Mouse (Mus musculus) testis, adult 2 months (tissue): ENCODE data around the gene Snd1.

ENCODE experiments used
- CTCF ChIP-seq: fragments of 200-500 bp; IDR thresholded peaks from 2 replicates; pipeline ENCODE4 v1.5.1; 2012; ENCODE audit warnings: low read depth, mild to moderate bottlenecking, inconsistent platforms, low read length, moderate library complexity; ENCODE audit not compliant: control insufficient read depth, insufficient read depth, insufficient replicate concordance
- POLR2A ChIP-seq: fragments of 200-500 bp; IDR thresholded peaks from 2 replicates; pipeline ENCODE4 v1.6.1; 2012; ENCODE audit warnings: low read depth, mild to moderate bottlenecking, inconsistent platforms, low read length, moderate library complexity; ENCODE audit not compliant: control insufficient read depth

- TF ChIP-seq CTCF (no peak), POLR2A (no peak)
These were observed 352.6 kb downstream of the Snd1 start for GRCm38 (mm10) chr6:28827565-28827964.
